Mouse (Mus musculus) midbrain, embryonic 12.5 days (tissue): Measurements from ENCODE around the gene Traf1. TPM values are rescaled to one million over a fixed set of nuclear protein-coding genes. Genes with fewer than 3 reads are reported as not detected.

Experiments used
- ATAC-seq: fragments of 200-750 bp; cut with Nextera tagmentation; 2 replicates; pipeline ENCODE4 v1.8.0; 2017; ENCODE audit warnings: low read depth, moderate TSS enrichment, moderate library complexity; ENCODE audit not compliant: low FRiP score
- H3K27ac ChIP-seq: fragments of 300-500 bp; sonication (generic); replicated peaks from 2 replicates; pipeline ENCODE4 v1.5.1; 2016; ENCODE audit warnings: mild to moderate bottlenecking
- H3K27me3 ChIP-seq: fragments of 300-500 bp; sonication (generic); 2 replicates; pipeline ENCODE4 v1.6.1; 2016; ENCODE audit warnings: mild to moderate bottlenecking
- H3K36me3 ChIP-seq: fragments of 300-500 bp; sonication (generic); 2 replicates; pipeline ENCODE4 v1.6.1; 2016
- H3K4me1 ChIP-seq: fragments of 300-500 bp; sonication (generic); 2 replicates; pipeline ENCODE4 v1.6.1; 2016
- H3K4me2 ChIP-seq: fragments of 300-500 bp; sonication (generic); replicated peaks from 2 replicates; pipeline ENCODE4 v1.6.1; 2016; ENCODE audit warnings: mild to moderate bottlenecking, moderate library complexity
- H3K4me3 ChIP-seq: fragments of 300-500 bp; sonication (generic); 2 replicates; pipeline ENCODE4 v1.5.1; 2016; ENCODE audit warnings: mild to moderate bottlenecking
- H3K9ac ChIP-seq: fragments of 300-500 bp; sonication (generic); replicated peaks from 2 replicates; pipeline ENCODE4 v1.6.1; 2016; ENCODE audit warnings: mild to moderate bottlenecking, moderate library complexity
- H3K9me3 ChIP-seq: fragments of 300-500 bp; sonication (generic); 2 replicates; pipeline ENCODE4 v1.6.1; 2016; ENCODE audit warnings: mild to moderate bottlenecking
- WGBS: fragments of 180-500 bp; shearing (Covaris S2); methylation state at CpG from one replicate; pipeline ENCODE4 v1.1.7; 2016; 5-methylcytosine and 5-hydroxymethylcytosine counted together
- polyA plus RNA-seq: library from polyadenylated mRNA; unstranded; fragments of >200 nt; fragmentation: Nextera tagmentation; extraction: Ambion mirVana; gene quantifications from 2 replicates; pipeline ENCODE4 v1.2.1, GENCODE M21; 2016

The Traf1 gene
- polyA plus RNA-seq, 1 experiment from 2014 or later = 1.3 TPM

DNA sequence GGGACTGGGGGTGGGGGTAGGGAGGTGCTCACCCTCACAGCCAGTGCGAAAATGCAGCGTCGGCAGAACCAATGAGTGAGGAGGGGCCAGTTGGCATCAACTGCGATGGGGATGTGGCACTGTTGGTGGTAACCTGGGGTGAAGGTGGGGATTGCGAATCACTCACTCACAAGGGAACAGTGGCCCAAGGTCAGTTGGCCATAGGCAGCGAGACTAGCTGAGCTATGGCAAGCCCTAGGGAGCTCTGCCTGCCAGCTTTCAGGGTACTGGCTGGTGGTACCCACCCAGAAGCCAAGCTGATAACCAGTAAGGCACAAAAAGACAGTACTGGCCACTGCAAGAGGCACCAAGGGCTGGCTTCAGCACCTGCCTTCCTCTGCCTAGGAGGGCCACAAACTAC, 55.1 kb downstream of the Traf1 start:
- Histone ChIP-seq H3K9ac (no peak overlapping the region), H3K4me1 (peaks cover 10% of the 10 kb centered on the region), H3K27ac (no peak overlapping the region), H3K4me2 (no peak overlapping the region), H3K4me3 (no peak overlapping the region), H3K9me3 (no peaks in the 10 kb centered on the region), H3K36me3 (no peaks in the 10 kb centered on the region), H3K27me3 (peaks cover 21% of the 10 kb centered on the region)
- WGBS = 75% methylated on average over 6 of the region's 6 CpGs
- ATAC-seq = no peak

DNA sequence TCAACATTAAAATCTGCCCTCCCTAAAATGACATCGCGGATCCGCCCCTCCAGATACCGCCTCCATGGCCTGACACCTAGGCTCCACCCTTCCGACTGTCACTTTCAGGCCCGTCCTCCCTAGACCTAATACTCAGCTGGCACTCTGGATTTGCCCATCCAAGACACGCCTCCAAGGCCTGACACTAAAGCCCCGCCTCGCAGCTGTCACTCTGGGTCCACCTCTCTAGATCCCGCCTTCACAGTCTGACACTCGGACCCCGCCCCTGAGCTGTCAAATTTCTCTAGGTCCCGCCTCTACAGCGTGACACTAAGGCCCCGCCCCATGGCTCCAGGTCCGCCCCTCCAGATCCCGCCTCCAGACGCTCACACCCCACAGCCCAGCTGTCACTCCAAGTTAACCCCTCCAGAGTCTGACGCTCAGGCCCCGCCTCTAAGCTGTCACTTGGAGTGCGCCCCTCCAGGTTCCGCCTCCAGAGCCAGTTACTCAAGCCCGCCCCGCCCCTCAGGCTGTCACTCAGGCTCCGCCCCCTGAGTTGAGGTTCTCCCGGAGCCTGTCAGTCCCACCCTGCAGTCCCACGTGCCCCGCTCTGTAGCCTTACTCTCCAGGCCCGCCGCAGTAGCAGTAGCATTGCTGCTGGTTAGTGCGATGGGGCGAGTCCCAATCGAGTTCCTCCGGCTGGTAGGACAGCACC, 56.6 kb downstream of the Traf1 start:
- Histone ChIP-seq H3K4me3 (peak overlapping the region; percentile 30), H3K9ac (no peak overlapping the region), H3K27me3 (peaks cover 15% of the 10 kb centered on the region; the same call in 1 of the 2 replicates), H3K9me3 (no peaks in the 10 kb centered on the region), H3K4me1 (peaks cover 10% of the 10 kb centered on the region), H3K36me3 (no peaks in the 10 kb centered on the region), H3K4me2 (peak overlapping the region; percentile 56), H3K27ac (peak overlapping the region; percentile 54)
- WGBS = 1% methylated on average over 34 of the region's 34 CpGs
- peak; percentile 97 for ATAC-seq

GRCm38 (mm10) chr2:34903652-34904405, 57.7 kb downstream of the Traf1 start:
- H3K27ac ChIP-seq = no peak overlapping the region
- peak overlapping the region; percentile 56 for H3K4me2 ChIP-seq
- H3K4me1 ChIP-seq = peaks cover 10% of the 10 kb centered on the region
- H3K4me3 ChIP-seq = no peak overlapping the region
- ATAC-seq = no peak
- 80% methylated on average over 4 of the region's 4 CpGs for WGBS
- H3K9ac ChIP-seq = no peak overlapping the region
- H3K9me3 ChIP-seq = no peaks in the 10 kb centered on the region
- no peaks in the 10 kb centered on the region for H3K36me3 ChIP-seq
- peaks cover 15% of the 10 kb centered on the region; the same call in 1 of the 2 replicates for H3K27me3 ChIP-seq

DNA sequence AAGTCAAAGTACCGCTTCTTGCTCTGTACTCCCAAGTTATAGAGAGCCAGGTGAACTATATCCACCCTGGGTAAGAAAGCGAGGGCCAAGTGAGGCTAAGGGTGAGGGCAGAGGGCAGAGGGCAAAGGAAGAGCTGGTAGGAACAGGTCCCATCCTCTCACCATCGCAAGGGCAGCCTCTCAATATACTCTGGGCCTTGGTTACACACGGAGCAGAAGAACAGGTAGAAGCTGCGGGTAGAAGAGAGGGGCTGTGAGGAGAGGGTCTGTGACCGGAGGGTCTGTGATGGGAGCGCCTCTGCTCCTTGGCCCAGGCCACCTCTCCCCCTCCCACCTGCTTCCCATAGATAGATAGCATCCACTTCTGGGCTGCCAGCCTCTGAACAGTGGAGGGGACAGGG, 58.4 kb downstream of the Traf1 start:
- Histone ChIP-seq H3K9ac (no peak overlapping the region), H3K4me3 (no peak overlapping the region), H3K4me1 (peaks cover 10% of the 10 kb centered on the region), H3K4me2 (no peak overlapping the region), H3K27me3 (peaks cover 15% of the 10 kb centered on the region; the same call in 1 of the 2 replicates), H3K9me3 (no peaks in the 10 kb centered on the region), H3K36me3 (no peaks in the 10 kb centered on the region), H3K27ac (no peak overlapping the region)
- WGBS = 88% methylated on average over 6 of the region's 7 CpGs
- no peak for ATAC-seq

DNA sequence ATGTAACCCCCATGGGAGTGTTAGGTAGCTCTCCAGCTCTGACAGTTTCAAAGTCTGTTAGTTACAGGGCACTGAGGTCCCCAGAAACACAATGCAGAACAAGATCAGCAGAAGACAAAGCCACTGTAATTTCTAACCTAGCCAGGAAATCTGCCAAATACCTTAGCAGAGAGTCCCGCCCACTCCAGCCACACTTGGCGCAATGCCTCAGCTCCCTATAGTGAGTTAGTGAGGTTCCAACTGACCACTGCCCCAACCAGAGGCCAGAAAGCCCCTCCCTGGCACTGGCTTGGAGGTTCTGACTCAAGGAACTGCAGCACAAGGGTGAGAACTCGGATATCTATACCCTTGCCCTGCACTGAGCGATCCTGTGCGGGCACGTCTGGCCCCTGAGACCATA, 58.8 kb downstream of the Traf1 start:
- peaks cover 12% of the 10 kb centered on the region; the same call in 1 of the 2 replicates for H3K27me3 ChIP-seq
- H3K36me3 ChIP-seq = no peaks in the 10 kb centered on the region
- peaks cover 10% of the 10 kb centered on the region for H3K4me1 ChIP-seq
- H3K4me3 ChIP-seq = no peak overlapping the region
- no peak overlapping the region for H3K27ac ChIP-seq
- H3K9ac ChIP-seq = no peak overlapping the region
- H3K4me2 ChIP-seq = no peak overlapping the region
- ATAC-seq = no peak
- WGBS = 87% methylated on average over 6 of the region's 6 CpGs
- H3K9me3 ChIP-seq = no peaks in the 10 kb centered on the region

DNA sequence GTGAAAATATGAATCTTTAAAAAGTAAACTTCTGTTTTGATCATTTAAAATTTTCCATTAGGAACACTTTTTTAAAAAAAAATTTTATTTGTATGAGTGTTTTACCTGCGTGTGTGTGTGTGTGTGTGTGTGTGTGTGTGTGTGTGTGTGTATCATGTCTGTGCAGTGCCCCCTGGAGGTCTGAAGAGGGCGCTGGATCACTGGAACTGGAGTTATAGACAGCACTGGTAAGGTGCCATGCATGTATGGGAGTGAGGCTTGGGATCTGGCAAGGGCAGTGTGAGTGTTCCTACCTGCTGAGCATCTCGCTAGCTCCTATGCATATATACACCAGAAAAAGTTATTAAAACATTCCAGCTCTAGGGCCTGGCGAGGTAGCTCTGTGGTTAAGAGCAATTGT, 59.8 kb downstream of the Traf1 start:
- ATAC-seq = no peak
- Histone ChIP-seq H3K9ac (no peak overlapping the region), H3K36me3 (no peaks in the 10 kb centered on the region), H3K4me3 (no peak overlapping the region), H3K4me1 (peaks cover 10% of the 10 kb centered on the region), H3K9me3 (no peaks in the 10 kb centered on the region), H3K4me2 (no peak overlapping the region), H3K27ac (no peak overlapping the region), H3K27me3 (peaks cover 7% of the 10 kb centered on the region; the same call in 1 of the 2 replicates)
- WGBS = 74% methylated on average over 4 of the region's 4 CpGs

- Histone ChIP-seq H3K9me3 (no peaks in the 10 kb centered on the region), H3K9ac (no peak overlapping the region), H3K4me3 (no peak overlapping the region), H3K36me3 (no peaks in the 10 kb centered on the region), H3K27ac (no peak overlapping the region), H3K4me1 (peaks cover 8% of the 10 kb centered on the region), H3K4me2 (no peak overlapping the region), H3K27me3 (no peaks in the 10 kb centered on the region)
- WGBS = 85% methylated on average over 1 of the region's 1 CpGs
- ATAC-seq = no peak
Observed at GRCm38 (mm10) chr2:34900412-34900811, 61.2 kb downstream of the Traf1 start.

DNA sequence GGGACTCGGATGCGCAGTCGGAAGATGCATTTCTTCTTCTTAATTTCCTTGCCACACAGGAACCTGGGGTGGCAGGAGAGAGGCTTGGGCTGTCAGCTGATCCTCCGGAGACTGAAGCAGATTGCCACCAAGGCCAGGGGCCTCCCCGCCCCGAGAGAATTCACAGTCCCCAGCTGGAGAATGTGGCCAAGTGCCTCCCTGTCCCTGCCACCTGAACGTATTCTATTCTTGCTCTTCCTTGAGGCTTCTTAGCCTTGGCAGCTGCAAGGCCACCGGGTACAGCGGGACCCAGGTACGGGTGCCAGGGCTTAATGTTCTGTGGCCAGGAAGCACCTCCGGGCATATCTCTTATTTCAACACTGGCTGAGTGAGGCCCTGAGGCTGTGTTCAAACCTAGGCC, 61.9 kb downstream of the Traf1 start:
- no peak for ATAC-seq
- peaks cover 6% of the 10 kb centered on the region for H3K4me1 ChIP-seq
- 81% methylated on average over 11 of the region's 11 CpGs for WGBS
- H3K9ac ChIP-seq = no peak overlapping the region
- H3K9me3 ChIP-seq = no peaks in the 10 kb centered on the region
- H3K36me3 ChIP-seq = no peaks in the 10 kb centered on the region
- no peak overlapping the region for H3K4me3 ChIP-seq
- H3K27me3 ChIP-seq = no peaks in the 10 kb centered on the region
- no peak overlapping the region for H3K4me2 ChIP-seq
- no peak overlapping the region for H3K27ac ChIP-seq

GRCm38 (mm10) chr2:34897820-34898219, 63.8 kb downstream of the Traf1 start:
- WGBS = 24% methylated on average over 10 of the region's 10 CpGs
- H3K36me3 ChIP-seq = no peaks in the 10 kb centered on the region

GRCm38 (mm10) chr2:34896821-34897460, 64.6 kb downstream of the Traf1 start:
- ATAC-seq = no peak
- no peaks in the 10 kb centered on the region for H3K9me3 ChIP-seq
- H3K9ac ChIP-seq = no peak overlapping the region
- H3K4me3 ChIP-seq = no peak overlapping the region
- no peaks in the 10 kb centered on the region for H3K4me1 ChIP-seq
- WGBS = 88% methylated on average over 17 of the region's 17 CpGs
- no peaks in the 10 kb centered on the region for H3K27me3 ChIP-seq
- no peaks in the 10 kb centered on the region for H3K36me3 ChIP-seq
- H3K27ac ChIP-seq = no peak overlapping the region
- no peak overlapping the region for H3K4me2 ChIP-seq

More at GRCm38 (mm10) chr2:34897820-34898219, 63.8 kb downstream of the Traf1 start:
- H3K4me3 ChIP-seq = no peak overlapping the region
- no peaks in the 10 kb centered on the region for H3K4me1 ChIP-seq
- H3K4me2 ChIP-seq = no peak overlapping the region
- no peak for ATAC-seq
- no peaks in the 10 kb centered on the region for H3K27me3 ChIP-seq
- no peak overlapping the region for H3K27ac ChIP-seq
- no peak overlapping the region for H3K9ac ChIP-seq
- H3K9me3 ChIP-seq = no peaks in the 10 kb centered on the region

GRCm38 (mm10) chr2:34895503-34896113, 66.0 kb downstream of the Traf1 start:
- H3K36me3 ChIP-seq = no peaks in the 10 kb centered on the region
- 84% methylated on average over 19 of the region's 19 CpGs for WGBS
- no peaks in the 10 kb centered on the region for H3K9me3 ChIP-seq
- H3K4me1 ChIP-seq = no peaks in the 10 kb centered on the region
- no peak overlapping the region for H3K4me3 ChIP-seq
- 0 out of 2 replicates have a peak overlapping the region, but pooled peaks have one; percentile 37 for H3K9ac ChIP-seq
- H3K4me2 ChIP-seq = no peak overlapping the region
- no peak for ATAC-seq
- no peak overlapping the region for H3K27ac ChIP-seq
- no peaks in the 10 kb centered on the region for H3K27me3 ChIP-seq

DNA sequence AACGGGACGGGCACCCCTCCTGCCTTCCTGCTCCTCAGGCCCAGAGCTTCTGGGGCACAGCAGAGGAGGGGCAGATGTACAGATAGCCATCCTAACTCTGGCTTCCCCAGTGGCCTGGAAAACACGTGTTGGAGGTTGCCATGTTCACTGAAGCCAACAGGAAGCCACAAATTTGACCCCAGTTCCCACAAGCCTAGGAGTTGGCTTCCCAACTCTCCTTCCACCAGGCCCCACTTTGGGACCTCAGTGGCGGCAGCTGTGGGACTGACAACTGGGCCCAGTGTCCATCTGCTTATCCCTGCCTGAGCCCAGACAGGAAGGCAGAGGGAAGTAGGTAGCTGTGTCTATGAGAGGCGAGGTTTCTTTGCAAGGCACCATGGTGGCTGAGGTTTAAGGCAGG, 67.6 kb downstream of the Traf1 start:
- Histone ChIP-seq H3K27me3 (no peaks in the 10 kb centered on the region), H3K36me3 (no peaks in the 10 kb centered on the region), H3K9ac (no peak overlapping the region), H3K27ac (no peak overlapping the region), H3K4me3 (no peak overlapping the region), H3K9me3 (no peaks in the 10 kb centered on the region), H3K4me2 (no peak overlapping the region), H3K4me1 (no peaks in the 10 kb centered on the region)
- WGBS = 79% methylated on average over 5 of the region's 5 CpGs
- no peak for ATAC-seq
